Mouse (Mus musculus) neural tube, embryonic 15.5 days (tissue): Measurements from ENCODE around the gene Trim45. TPM values are rescaled to one million over a fixed set of nuclear protein-coding genes. Genes with fewer than 3 reads are reported as not detected.
A peak's percentile ranks its signal among the peaks of the same experiment; 100 is the strongest.

ENCODE experiments used
- ATAC-seq: fragments of 200-750 bp; cut with Nextera tagmentation; 2 replicates; pipeline ENCODE4 v1.8.0; 2017; ENCODE audit warnings: mild to moderate bottlenecking, moderate TSS enrichment, moderate library complexity; ENCODE audit not compliant: low FRiP score
- H3K27ac ChIP-seq: fragments of 300-500 bp; sonication (generic); replicated peaks from 2 replicates; pipeline ENCODE4 v1.5.1; 2015; ENCODE audit warnings: mild to moderate bottlenecking, inconsistent platforms
- H3K27me3 ChIP-seq: fragments of 300-500 bp; sonication (generic); replicated peaks from 2 replicates; pipeline ENCODE4 v1.6.1; 2015; ENCODE audit warnings: inconsistent platforms
- H3K36me3 ChIP-seq: fragments of 300-500 bp; sonication (generic); 2 replicates; pipeline ENCODE4 v1.6.1; 2015; ENCODE audit warnings: inconsistent platforms
- H3K4me1 ChIP-seq: fragments of 300-500 bp; sonication (generic); 2 replicates; pipeline ENCODE4 v1.6.1; 2015; ENCODE audit warnings: inconsistent platforms
- H3K4me2 ChIP-seq: fragments of 300-500 bp; sonication (generic); 2 replicates; pipeline ENCODE4 v1.6.1; 2015; ENCODE audit warnings: inconsistent platforms, mild to moderate bottlenecking, moderate library complexity
- H3K4me3 ChIP-seq: fragments of 300-500 bp; sonication (generic); replicated peaks from 2 replicates; pipeline ENCODE4 v1.5.1; 2015; ENCODE audit warnings: mild to moderate bottlenecking, inconsistent platforms
- H3K9ac ChIP-seq: fragments of 300-500 bp; sonication (generic); replicated peaks from 2 replicates; pipeline ENCODE4 v1.6.1; 2015; ENCODE audit warnings: mild to moderate bottlenecking, inconsistent platforms
- H3K9me3 ChIP-seq: fragments of 300-500 bp; sonication (generic); replicated peaks from 2 replicates; pipeline ENCODE4 v1.6.1; 2016; ENCODE audit warnings: inconsistent platforms
- WGBS: fragments of 180-500 bp; shearing (Covaris S2); methylation state at CpG from one replicate; pipeline ENCODE4 v1.1.7; 2015; ENCODE audit warnings: mixed read lengths; 5-methylcytosine and 5-hydroxymethylcytosine counted together
- polyA plus RNA-seq: library from polyadenylated mRNA; unstranded; fragments of >200 nt; fragmentation: Nextera tagmentation; extraction: Ambion mirVana; gene quantifications from 2 replicates; pipeline ENCODE4 v1.2.1, GENCODE M21; 2015

Gene Trim45
- polyA plus RNA-seq: 6.5 and 6.8 TPM in 2 replicates

GRCm38 (mm10) chr3:100921825-100922505 is at the start of gene Trim45:
Trim45 (plus strand) TSS chr3:100922202.
- H3K27ac ChIP-seq: peak within 1 kb of the TSS; percentile 82
- H3K4me1 ChIP-seq: peaks cover 50% of the 10 kb centered on the region
- H3K4me2 ChIP-seq: peak within 1 kb of the TSS; percentile 67
- H3K4me3 ChIP-seq: peak within 1 kb of the TSS; percentile 50
- under 1% methylated on average over 39 of the region's 39 CpGs for WGBS
- peak within 1 kb of the TSS; percentile 64 for H3K9ac ChIP-seq
- 0 out of 2 replicates have a peak, but pooled peaks cover 6% of the 10 kb centered on the region for H3K36me3 ChIP-seq
- peak; percentile 99 for ATAC-seq
- no peaks in the 10 kb centered on the region for H3K27me3 ChIP-seq
- H3K9me3 ChIP-seq: no peaks in the 10 kb centered on the region

- H3K36me3 ChIP-seq: no peaks in the 10 kb centered on the region
- no peak overlapping the region for H3K27ac ChIP-seq
- H3K27me3 ChIP-seq: no peaks in the 10 kb centered on the region
- H3K4me3 ChIP-seq: no peak overlapping the region
- WGBS: 90% methylated on average over 4 of the region's 4 CpGs
- no peaks in the 10 kb centered on the region for H3K4me1 ChIP-seq
- H3K9me3 ChIP-seq: no peaks in the 10 kb centered on the region
- H3K4me2 ChIP-seq: no peak overlapping the region
- no peak overlapping the region for H3K9ac ChIP-seq
- no peak for ATAC-seq
Observed at GRCm38 (mm10) chr3:100877057-100877456, 44.9 kb upstream of the Trim45 start.

- no peaks in the 10 kb centered on the region for H3K36me3 ChIP-seq
- H3K9ac ChIP-seq: no peak overlapping the region
- no peak for ATAC-seq
- H3K27me3 ChIP-seq: no peaks in the 10 kb centered on the region
- no peak overlapping the region for H3K4me2 ChIP-seq
- H3K9me3 ChIP-seq: no peaks in the 10 kb centered on the region
- no peak overlapping the region for H3K4me3 ChIP-seq
- 75% methylated on average over 6 of the region's 6 CpGs for WGBS
- H3K27ac ChIP-seq: no peak overlapping the region
- no peaks in the 10 kb centered on the region for H3K4me1 ChIP-seq
Observed at GRCm38 (mm10) chr3:100881403-100881802, 40.6 kb upstream of the Trim45 start.

GRCm38 (mm10) chr3:100881843-100882634 is 40.0 kb upstream of the Trim45 start:
- Histone ChIP-seq H3K27me3 (no peaks in the 10 kb centered on the region), H3K27ac (no peak overlapping the region), H3K4me1 (no peaks in the 10 kb centered on the region), H3K4me3 (no peak overlapping the region), H3K9ac (no peak overlapping the region), H3K9me3 (no peaks in the 10 kb centered on the region), H3K36me3 (no peaks in the 10 kb centered on the region), H3K4me2 (no peak overlapping the region)
- WGBS: 82% methylated on average over 9 of the region's 9 CpGs
- ATAC-seq: no peak

- Histone ChIP-seq H3K9me3 (no peaks in the 10 kb centered on the region), H3K27me3 (no peaks in the 10 kb centered on the region), H3K36me3 (no peaks in the 10 kb centered on the region), H3K4me2 (no peak overlapping the region), H3K4me3 (no peak overlapping the region), H3K9ac (no peak overlapping the region), H3K27ac (no peak overlapping the region), H3K4me1 (no peaks in the 10 kb centered on the region)
- WGBS: 97% methylated on average over 1 of the region's 1 CpGs
- no peak for ATAC-seq
Observed at GRCm38 (mm10) chr3:100889234-100889633, 32.8 kb upstream of the Trim45 start.

- Histone ChIP-seq H3K4me3 (no peak overlapping the region), H3K27me3 (no peaks in the 10 kb centered on the region), H3K9me3 (no peaks in the 10 kb centered on the region), H3K4me1 (no peaks in the 10 kb centered on the region), H3K4me2 (no peak overlapping the region), H3K36me3 (no peaks in the 10 kb centered on the region), H3K9ac (no peak overlapping the region), H3K27ac (no peak overlapping the region)
- 93% methylated on average over 3 of the region's 3 CpGs for WGBS
- no peak for ATAC-seq
Observed at GRCm38 (mm10) chr3:100890406-100890805, 31.6 kb upstream of the Trim45 start.

GRCm38 (mm10) chr3:100892383-100893335 is 29.3 kb upstream of the Trim45 start:
- H3K4me2 ChIP-seq: no peak overlapping the region
- no peaks in the 10 kb centered on the region for H3K36me3 ChIP-seq
- H3K27ac ChIP-seq: no peak overlapping the region
- no peak overlapping the region for H3K4me3 ChIP-seq
- H3K27me3 ChIP-seq: no peaks in the 10 kb centered on the region
- no peaks in the 10 kb centered on the region for H3K9me3 ChIP-seq
- no peak for ATAC-seq
- H3K9ac ChIP-seq: no peak overlapping the region
- 65% methylated on average over 11 of the region's 11 CpGs for WGBS
- no peaks in the 10 kb centered on the region for H3K4me1 ChIP-seq

- Histone ChIP-seq H3K27ac (no peak overlapping the region), H3K4me3 (no peak overlapping the region), H3K9me3 (no peaks in the 10 kb centered on the region), H3K27me3 (no peaks in the 10 kb centered on the region), H3K36me3 (no peaks in the 10 kb centered on the region), H3K4me2 (no peak overlapping the region), H3K9ac (no peak overlapping the region), H3K4me1 (no peaks in the 10 kb centered on the region)
- ATAC-seq: no peak
- WGBS: 88% methylated on average over 6 of the region's 6 CpGs
Observed at GRCm38 (mm10) chr3:100895500-100895899, 26.5 kb upstream of the Trim45 start.

GRCm38 (mm10) chr3:100906128-100906527 is 15.9 kb upstream of the Trim45 start:
- Histone ChIP-seq H3K36me3 (no peaks in the 10 kb centered on the region), H3K9me3 (no peaks in the 10 kb centered on the region), H3K9ac (no peak overlapping the region), H3K4me3 (no peak overlapping the region), H3K27ac (no peak overlapping the region), H3K4me1 (peaks cover 13% of the 10 kb centered on the region), H3K27me3 (no peaks in the 10 kb centered on the region), H3K4me2 (no peak overlapping the region)
- no peak for ATAC-seq
- WGBS: 83% methylated on average over 6 of the region's 6 CpGs

GRCm38 (mm10) chr3:100906916-100907315 is 15.1 kb upstream of the Trim45 start:
- no peaks in the 10 kb centered on the region for H3K27me3 ChIP-seq
- 38% methylated on average over 3 of the region's 3 CpGs for WGBS
- ATAC-seq: no peak
- no peaks in the 10 kb centered on the region for H3K9me3 ChIP-seq
- no peak overlapping the region for H3K4me2 ChIP-seq
- H3K9ac ChIP-seq: no peak overlapping the region
- peaks cover 13% of the 10 kb centered on the region for H3K4me1 ChIP-seq
- no peak overlapping the region for H3K4me3 ChIP-seq
- no peak overlapping the region for H3K27ac ChIP-seq
- no peaks in the 10 kb centered on the region for H3K36me3 ChIP-seq

- Histone ChIP-seq H3K9me3 (no peaks in the 10 kb centered on the region), H3K4me3 (no peak overlapping the region), H3K27ac (0 out of 2 replicates have a peak overlapping the region, but pooled peaks have one; percentile 45), H3K27me3 (no peaks in the 10 kb centered on the region), H3K4me1 (peaks cover 13% of the 10 kb centered on the region), H3K36me3 (no peaks in the 10 kb centered on the region), H3K9ac (no peak overlapping the region), H3K4me2 (no peak overlapping the region)
- ATAC-seq: peak; percentile 56; the same call in 1 of the 2 replicates
- WGBS: 50% methylated on average over 6 of the region's 6 CpGs
Observed at GRCm38 (mm10) chr3:100908594-100908993, 13.4 kb upstream of the Trim45 start.
